Mouse (Mus musculus) neural tube, embryonic 10.5 days (tissue): ENCODE measurements around the gene Cysrt1.
"Not testable (repeated sequence)": the region's sequence is repeated elsewhere in the genome, so short reads cannot be mapped to it uniquely, and the experiment has no call there.

Experiments used
- DNase-seq: peaks from one replicate; pipeline ENCODE4 v3.0.0-alpha.2; 2017; ENCODE audit warnings: low spot score; ENCODE audit errors: extremely low spot score

Cysrt1 gene

DNA sequence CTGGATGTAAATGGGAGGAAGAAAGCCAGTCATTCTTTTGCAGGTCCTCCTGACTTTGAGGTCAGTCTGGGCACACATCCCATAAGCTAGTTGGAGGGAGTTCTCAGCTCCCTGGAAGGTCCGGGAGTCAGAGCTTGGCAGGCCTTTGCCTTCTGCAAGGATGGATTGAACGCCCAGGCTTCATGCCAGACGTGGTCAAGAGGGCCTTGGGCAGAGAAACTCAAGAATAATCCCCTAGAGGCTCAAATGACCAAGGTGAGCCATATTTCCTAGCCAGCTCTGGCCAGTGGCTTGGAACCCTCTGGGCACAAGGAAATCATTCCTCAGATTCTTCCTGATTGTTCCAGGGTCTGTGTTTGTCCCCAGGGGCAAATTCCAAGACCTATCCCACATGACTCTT is 22.6 kb upstream of the Cysrt1 start:
- DNase-seq, result no peak

DNA sequence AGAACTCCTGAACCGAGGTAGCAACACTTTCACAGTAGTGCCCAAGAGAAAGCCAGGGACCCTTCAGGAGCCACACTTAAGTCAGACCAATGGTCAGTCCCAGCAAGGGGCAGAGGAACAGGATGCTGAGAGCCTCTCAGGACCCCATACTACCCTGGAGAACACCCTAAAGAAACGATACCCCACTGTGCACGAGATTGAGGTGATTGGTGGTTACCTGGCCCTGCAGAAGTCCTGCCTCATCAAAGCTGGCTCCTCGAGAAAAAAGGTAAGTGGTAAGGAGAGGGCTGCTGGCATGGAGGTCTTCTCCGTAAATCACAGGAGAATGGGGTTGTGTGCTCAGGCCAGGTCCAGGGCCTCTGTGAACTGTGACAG is 22.0 kb upstream of the Cysrt1 start:
- no peak for DNase-seq

- DNase-seq, result no peak
These were observed 21.5 kb upstream of the Cysrt1 start for GRCm38 (mm10) chr2:25263623-25264285.

GRCm38 (mm10) chr2:25262795-25263622 is 20.8 kb upstream of the Cysrt1 start:
- no peak for DNase-seq

DNA sequence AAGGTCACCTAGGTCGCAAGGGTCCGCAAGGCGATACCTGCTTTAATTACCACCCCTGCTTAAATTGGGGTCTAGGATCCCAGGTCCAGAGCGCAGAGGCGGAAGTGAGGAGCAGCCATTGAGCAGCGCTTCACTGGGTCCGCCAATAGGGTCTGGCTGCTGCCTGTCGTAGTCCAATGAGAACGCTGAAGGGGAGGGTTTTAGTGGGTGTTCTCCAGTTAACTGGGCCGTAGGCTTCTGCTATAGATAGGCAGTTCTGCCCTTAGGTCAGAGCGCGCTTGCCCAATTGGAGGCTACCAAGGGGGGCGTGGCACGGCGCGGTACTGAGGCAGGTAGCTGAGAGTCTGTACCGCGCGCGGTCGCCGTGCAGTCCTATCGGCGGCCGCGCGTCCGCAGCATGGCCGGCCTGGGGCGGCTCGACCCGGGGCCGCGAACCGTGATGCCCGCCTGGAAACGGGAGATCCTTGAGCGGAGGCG is 20.1 kb upstream of the Cysrt1 start, which contains the start of gene Tprn:
TSS of gene Tprn (plus strand) at position 328 of the 477 bp plus-strand sequence.
- peak; percentile 90 for DNase-seq

DNA sequence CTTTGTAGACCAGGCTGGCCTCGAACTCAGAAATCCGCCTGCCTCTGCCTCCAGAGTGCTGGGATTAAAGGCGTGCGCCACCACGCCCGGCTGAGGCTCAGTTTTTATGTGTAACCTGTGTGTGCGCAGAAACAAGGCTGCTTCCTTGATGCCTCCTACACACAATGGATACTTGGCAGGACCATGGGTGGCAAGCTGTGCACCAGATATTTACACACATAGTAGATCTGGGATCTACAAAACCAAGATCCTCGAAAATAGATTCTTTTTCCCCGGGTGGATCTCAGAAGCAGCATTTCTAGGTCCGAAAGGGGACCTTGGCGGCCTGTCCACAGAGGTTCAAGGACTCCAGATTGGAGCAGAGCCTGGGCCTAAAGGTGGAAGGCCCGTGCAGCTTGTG is 19.6 kb upstream of the Cysrt1 start:
- DNase-seq, result no peak

DNA sequence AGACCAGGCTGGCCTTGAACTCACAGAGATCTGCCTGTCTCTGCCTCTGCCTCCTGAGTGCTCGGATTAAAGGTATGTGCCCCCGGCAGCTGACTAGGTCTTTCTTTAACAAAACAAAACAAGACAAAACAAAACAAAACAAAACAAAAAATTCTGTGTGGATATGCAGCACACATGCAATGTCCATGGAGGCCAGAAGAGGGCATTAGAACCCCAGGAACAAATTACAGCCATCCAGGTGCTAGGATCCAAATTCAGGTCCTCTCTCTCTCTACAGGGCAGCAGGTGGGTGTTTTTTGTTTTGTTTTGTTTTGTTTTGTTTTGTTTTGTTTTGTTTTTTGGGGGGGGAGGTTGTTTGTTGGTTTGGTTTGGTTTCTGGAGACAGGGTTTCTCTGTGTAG is 16.6 kb upstream of the Cysrt1 start:
- DNase-seq, result no peak

DNA sequence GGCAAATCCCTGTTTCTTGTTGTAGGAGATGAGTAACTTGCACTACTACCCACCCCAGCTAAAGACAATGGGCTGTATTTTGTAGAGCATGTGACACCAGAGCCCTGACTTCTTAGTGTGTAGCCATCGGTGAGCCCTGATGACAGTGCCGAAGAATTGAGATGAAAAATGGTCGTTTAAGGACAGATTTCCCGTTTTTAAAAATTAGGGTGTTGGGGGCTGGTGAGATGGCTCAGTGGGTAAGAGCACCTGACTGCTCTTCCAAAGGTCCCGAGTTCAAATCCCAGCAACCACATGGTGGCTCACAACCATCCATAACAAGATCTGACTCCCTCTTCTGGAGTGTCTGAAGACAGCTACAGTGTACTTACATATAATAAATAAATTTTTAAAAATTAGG is 15.0 kb upstream of the Cysrt1 start:
- not testable (repeated sequence) for DNase-seq

GRCm38 (mm10) chr2:25256443-25257109 is 14.3 kb upstream of the Cysrt1 start:
- DNase-seq, result not testable (repeated sequence)

- DNase-seq, result peak; percentile 98
These were observed 13.1 kb upstream of the Cysrt1 start, which contains the start of gene Tmem203 for GRCm38 (mm10) chr2:25255284-25255779. Gene Tmem203, plus strand, starts transcription at chr2:25255439.

- no peak for DNase-seq
These were observed 10.1 kb upstream of the Cysrt1 start for GRCm38 (mm10) chr2:25252331-25252730.

- no peak for DNase-seq
These were observed 4.2 kb upstream of the Cysrt1 start, which contains the start of gene AL732309.1 for GRCm38 (mm10) chr2:25246183-25247072. Gene AL732309.1, minus strand, starts transcription at chr2:25246863.

- no peak for DNase-seq
These were observed 1.9 kb upstream of the Cysrt1 start for GRCm38 (mm10) chr2:25244144-25244543.

GRCm38 (mm10) chr2:25243342-25243741 is 1.1 kb upstream of the Cysrt1 start:
- no peak for DNase-seq

DNA sequence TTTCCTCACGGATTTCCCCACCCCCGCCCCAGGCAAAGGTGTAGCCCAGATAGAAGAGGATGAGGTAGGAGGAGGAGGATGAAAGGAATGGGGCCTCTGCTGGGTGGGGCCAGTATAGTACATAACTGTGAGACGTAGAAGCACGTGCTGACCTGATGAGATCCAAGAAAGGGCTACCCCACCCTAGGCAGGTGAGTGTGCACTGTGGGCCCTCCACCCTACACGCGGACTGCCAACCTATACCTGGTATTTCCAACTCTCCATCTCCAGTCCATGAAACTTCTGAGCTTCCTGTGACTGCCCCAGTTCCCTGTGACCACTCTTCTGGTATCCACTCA is 845 bp downstream of the Cysrt1 start:
- DNase-seq, result no peak

GRCm38 (mm10) chr2:25240723-25241437 is 1.4 kb downstream of the Cysrt1 start:
- DNase-seq, result peak; percentile 64

GRCm38 (mm10) chr2:25240310-25240709 is 1.9 kb downstream of the Cysrt1 start:
- DNase-seq, result no peak

GRCm38 (mm10) chr2:25239766-25240165 is 2.5 kb downstream of the Cysrt1 start:
- DNase-seq, result no peak

GRCm38 (mm10) chr2:25238106-25238505 is 4.1 kb downstream of the Cysrt1 start:
- DNase-seq, result no peak

- DNase-seq, result no peak
These were observed 4.7 kb downstream of the Cysrt1 start for GRCm38 (mm10) chr2:25237522-25237921.
